Comparison of ENCODE assay signal across 17 mouse cellular contexts in the genomic region with DNA sequence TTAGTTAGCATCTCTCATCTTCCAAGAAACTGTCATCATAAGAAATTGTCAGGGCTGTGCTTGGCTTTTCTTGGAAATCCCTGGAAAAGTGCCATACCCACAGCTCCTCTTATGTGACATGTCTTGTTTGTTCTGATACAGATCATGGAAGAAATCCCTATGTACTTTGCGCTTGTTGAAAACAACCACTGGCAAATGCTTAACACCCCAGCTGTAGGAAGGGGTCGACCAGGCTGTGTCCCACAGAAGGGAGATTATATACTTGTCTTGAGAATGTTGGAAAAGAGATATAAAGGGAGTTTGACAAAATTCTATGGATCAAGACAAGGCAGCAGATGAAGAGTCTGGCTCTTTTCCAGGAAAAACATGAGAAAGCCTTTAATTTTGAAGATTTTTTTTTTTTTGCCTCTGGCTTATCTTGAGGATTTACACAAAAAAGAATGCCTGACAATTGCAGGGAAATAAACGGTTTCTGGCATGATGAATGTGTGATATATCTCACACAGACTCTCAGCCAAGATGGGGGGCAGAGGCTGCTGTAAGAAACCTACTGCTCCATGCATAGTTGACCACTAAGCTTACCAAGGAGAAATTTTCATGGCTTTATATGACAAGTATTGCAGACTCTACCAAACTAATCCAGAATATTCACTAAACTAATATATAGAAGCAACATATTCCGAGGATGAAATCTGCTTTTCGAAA.
DNase-seq lines count a peak whose midpoint lies in the region; ATAC-seq lines count a peak whose summit lies in the region.
"Had no signal": no experiment of that assay in that cellular context is flagged by ENCODE, and none has a peak within 500 bp of the region (broad histone marks: within the 10 kb centered on the region; RNA-seq: fewer than 3 reads in every experiment).

No protein-coding gene starts in this region.

- no peak overlapping the region for H3K4me2 ChIP-seq in kidney, embryonic 15.5 days
- H3K4me2 ChIP-seq in midbrain, embryonic 14.5 days (ENCODE audit: low read length), result no peak overlapping the region
- no peak overlapping the region for H3K4me2 ChIP-seq in midbrain, embryonic 11.5 days
- H3K4me2 ChIP-seq: heart, embryonic 15.5 days; hindbrain, embryonic 13.5 days; limb, embryonic 12.5 days had no signal

- peak; percentile 10 for DNase-seq in adrenal gland, adult 2 months
- DNase-seq in adrenal gland, adult 8-10 months, result no peak
- DNase-seq in kidney, postnatal 14 days, result peak; percentile 10
- DNase-seq in midbrain, embryonic 14.5 days, result peak; percentile 27
- no peak for DNase-seq in midbrain, embryonic 11.5 days (ENCODE audit: low spot score, missing footprints)
- DNase-seq in left cerebral cortex, postnatal 4 days, result peak; percentile 8
- DNase-seq in thymus, postnatal 0 days (ENCODE audit: low spot score), result no peak
- DNase-seq: cerebellum, postnatal 25 days; liver, postnatal 0 days; spleen, adult 18-20 months had no signal

- no peak overlapping the region for H3K27ac ChIP-seq in kidney, embryonic 15.5 days
- H3K27ac ChIP-seq in midbrain, embryonic 14.5 days (replicated peaks; ENCODE audit: low read depth, low read length), result no peak overlapping the region
- H3K27ac ChIP-seq in midbrain, embryonic 11.5 days (ENCODE audit: low read depth, low read length), result no peak overlapping the region
- H3K27ac ChIP-seq: heart, embryonic 15.5 days; hindbrain, embryonic 13.5 days; layer of hippocampus, adult 2 months; limb, embryonic 12.5 days had no signal

- H3K9ac ChIP-seq in kidney, embryonic 15.5 days, result no peak overlapping the region
- H3K9ac ChIP-seq in midbrain, embryonic 14.5 days (replicated peaks; ENCODE audit: low read length), result no peak overlapping the region
- H3K9ac ChIP-seq in midbrain, embryonic 11.5 days (ENCODE audit: low read length), result no peak overlapping the region
- H3K9ac ChIP-seq: heart, embryonic 15.5 days; hindbrain, embryonic 13.5 days; limb, embryonic 12.5 days; liver, postnatal 0 days had no signal

- ATAC-seq in kidney, embryonic 15.5 days (replicated peaks; ENCODE audit: low FRiP score), result no peak
- no peak for ATAC-seq in midbrain, embryonic 14.5 days (ENCODE audit: low FRiP score, low TSS enrichment)
- no peak for ATAC-seq in midbrain, embryonic 11.5 days (ENCODE audit: low FRiP score)
- ATAC-seq: intestine, postnatal 0 days; liver, postnatal 0 days; Patski had no signal

- H3K4me1 ChIP-seq in kidney, embryonic 15.5 days, result no peaks in the 10 kb centered on the region
- no peaks in the 10 kb centered on the region for H3K4me1 ChIP-seq in midbrain, embryonic 14.5 days (ENCODE audit: control insufficient read depth, insufficient read depth, low read length)
- H3K4me1 ChIP-seq in midbrain, embryonic 11.5 days (ENCODE audit: control insufficient read depth, insufficient read depth, low read length), result no peaks in the 10 kb centered on the region
- H3K4me1 ChIP-seq: heart, embryonic 15.5 days; hindbrain, embryonic 13.5 days; limb, embryonic 12.5 days had no signal

- no peaks in the 10 kb centered on the region for H3K9me3 ChIP-seq in kidney, embryonic 15.5 days (replicated peaks)
- H3K9me3 ChIP-seq in midbrain, embryonic 14.5 days (ENCODE audit: control insufficient read depth, low read length), result no peaks in the 10 kb centered on the region
- no peaks in the 10 kb centered on the region for H3K9me3 ChIP-seq in midbrain, embryonic 11.5 days (ENCODE audit: control insufficient read depth, low read length)
- H3K9me3 ChIP-seq: heart, embryonic 15.5 days; hindbrain, embryonic 13.5 days; limb, embryonic 12.5 days had no signal

- WGBS in kidney, embryonic 15.5 days, result 57% methylated on average over 5 of the region's 5 CpGs
- 76% methylated on average over 5 of the region's 5 CpGs for WGBS in midbrain, embryonic 14.5 days
- 81% methylated on average over 5 of the region's 5 CpGs for WGBS in midbrain, embryonic 11.5 days

- intact Hi-C loops in left cerebral cortex, postnatal 4 days (cut with DNase I), result no loop called here

- H3K4me3 ChIP-seq in kidney, embryonic 15.5 days (replicated peaks), result no peak overlapping the region
- H3K4me3 ChIP-seq in midbrain, embryonic 14.5 days (replicated peaks; ENCODE audit: low read depth, low read length), result no peak overlapping the region
- H3K4me3 ChIP-seq in midbrain, embryonic 11.5 days (ENCODE audit: low read depth, low read length), result no peak overlapping the region
- H3K4me3 ChIP-seq: heart, embryonic 15.5 days; hindbrain, embryonic 13.5 days; layer of hippocampus, adult 2 months; limb, embryonic 12.5 days had no signal

- H3K36me3 ChIP-seq in kidney, embryonic 15.5 days, result no peaks in the 10 kb centered on the region
- no peaks in the 10 kb centered on the region for H3K36me3 ChIP-seq in midbrain, embryonic 14.5 days (ENCODE audit: control insufficient read depth, insufficient read depth, low read length)
- no peaks in the 10 kb centered on the region for H3K36me3 ChIP-seq in midbrain, embryonic 11.5 days (ENCODE audit: control insufficient read depth, insufficient read depth, low read length)
- H3K36me3 ChIP-seq: heart, embryonic 15.5 days; hindbrain, embryonic 13.5 days; limb, embryonic 12.5 days had no signal

- H3K27me3 ChIP-seq in kidney, embryonic 15.5 days, result no peaks in the 10 kb centered on the region
- H3K27me3 ChIP-seq in midbrain, embryonic 14.5 days (ENCODE audit: control insufficient read depth, insufficient read depth, low read length), result no peaks in the 10 kb centered on the region
- no peaks in the 10 kb centered on the region for H3K27me3 ChIP-seq in midbrain, embryonic 11.5 days (ENCODE audit: control insufficient read depth, insufficient read depth, low read length)
- H3K27me3 ChIP-seq: heart, embryonic 15.5 days; hindbrain, embryonic 13.5 days; limb, embryonic 12.5 days had no signal

Comparison
In these comparisons a context has a peak if more than half of its experiments do, and no peak if none do; other contexts are left out.
1. DNase-seq: peak in adrenal gland, adult 2 months (single experiment), kidney, postnatal 14 days (single experiment), midbrain, embryonic 14.5 days (single experiment) and left cerebral cortex, postnatal 4 days (single experiment); none in adrenal gland, adult 8-10 months (single experiment), midbrain, embryonic 11.5 days (single experiment) and thymus, postnatal 0 days (single experiment).